Mouse (Mus musculus) testis, adult 2 months (tissue): ENCODE measurements around the gene Fxyd1. TPM values are rescaled to one million over a fixed set of nuclear protein-coding genes. Genes with fewer than 3 reads are reported as not detected.

Experiments used
- H3K27ac ChIP-seq: fragments of 200-500 bp; 2 replicates; pipeline ENCODE4 v1.5.1; 2012; ENCODE audit warnings: low read depth, low read length; ENCODE audit not compliant: control insufficient read depth, insufficient read depth
- H3K27me3 ChIP-seq: fragments of 200-500 bp; 2 replicates; pipeline ENCODE4 v1.6.1; 2012; ENCODE audit warnings: mild to moderate bottlenecking, low read length, moderate library complexity; ENCODE audit not compliant: control insufficient read depth, insufficient read depth
- H3K36me3 ChIP-seq: fragments of 200-500 bp; 2 replicates; pipeline ENCODE4 v1.6.1; 2012; ENCODE audit warnings: mild to moderate bottlenecking, low read length; ENCODE audit not compliant: control insufficient read depth, insufficient read depth
- H3K4me1 ChIP-seq: fragments of 200-500 bp; 2 replicates; pipeline ENCODE4 v1.6.1; 2012; ENCODE audit warnings: low read length; ENCODE audit not compliant: control insufficient read depth, insufficient read depth
- H3K4me3 ChIP-seq: fragments of 200-500 bp; 2 replicates; pipeline ENCODE4 v1.5.1; 2012; ENCODE audit warnings: low read depth, mild to moderate bottlenecking, low read length, moderate library complexity, mixed read lengths; ENCODE audit not compliant: control insufficient read depth
- CTCF ChIP-seq: fragments of 200-500 bp; IDR thresholded peaks from 2 replicates; pipeline ENCODE4 v1.5.1; 2012; ENCODE audit warnings: low read depth, mild to moderate bottlenecking, inconsistent platforms, low read length, moderate library complexity; ENCODE audit not compliant: control insufficient read depth, insufficient read depth, insufficient replicate concordance
- POLR2A ChIP-seq: fragments of 200-500 bp; IDR thresholded peaks from 2 replicates; pipeline ENCODE4 v1.6.1; 2012; ENCODE audit warnings: low read depth, mild to moderate bottlenecking, inconsistent platforms, low read length, moderate library complexity; ENCODE audit not compliant: control insufficient read depth
- polyA plus RNA-seq: library from polyadenylated mRNA; depleted of rRNA; stranded (reverse); fragments of >200 nt; gene quantifications from 2 replicates; pipeline ENCODE4 v1.2.3, GENCODE M21; 2012

The Fxyd1 gene
- polyA plus RNA-seq, 1 experiment: 94.7 TPM

DNA sequence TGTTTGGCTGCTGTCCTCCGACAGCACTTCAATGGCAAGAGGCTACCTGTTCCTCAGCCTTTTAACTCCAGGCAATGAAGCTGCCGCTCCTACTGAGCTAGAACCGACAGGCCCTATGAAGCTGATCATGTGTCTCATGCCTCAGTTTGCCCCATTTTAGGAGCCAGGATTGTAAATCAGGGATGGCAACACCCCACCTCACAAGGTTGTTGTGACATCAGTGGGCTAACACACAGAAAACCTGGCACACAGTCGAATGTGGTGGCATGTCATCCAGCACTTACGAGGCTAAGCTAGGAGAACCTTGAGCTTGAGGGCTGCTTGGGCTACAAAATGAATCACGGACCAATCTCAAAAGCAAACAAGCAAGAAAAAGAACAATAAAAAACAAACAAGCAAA lies 1.2 kb upstream of the Fxyd1 start:
- H3K27ac ChIP-seq: peak overlapping the region; percentile 63; the same call in 1 of the 2 replicates
- no peaks in the 10 kb centered on the region for H3K36me3 ChIP-seq
- H3K4me1 ChIP-seq: peaks cover 8% of the 10 kb centered on the region
- H3K4me3 ChIP-seq: no peak overlapping the region
- no peak for TF ChIP-seq POLR2A
- no peak for TF ChIP-seq CTCF
- H3K27me3 ChIP-seq: no peaks in the 10 kb centered on the region

DNA sequence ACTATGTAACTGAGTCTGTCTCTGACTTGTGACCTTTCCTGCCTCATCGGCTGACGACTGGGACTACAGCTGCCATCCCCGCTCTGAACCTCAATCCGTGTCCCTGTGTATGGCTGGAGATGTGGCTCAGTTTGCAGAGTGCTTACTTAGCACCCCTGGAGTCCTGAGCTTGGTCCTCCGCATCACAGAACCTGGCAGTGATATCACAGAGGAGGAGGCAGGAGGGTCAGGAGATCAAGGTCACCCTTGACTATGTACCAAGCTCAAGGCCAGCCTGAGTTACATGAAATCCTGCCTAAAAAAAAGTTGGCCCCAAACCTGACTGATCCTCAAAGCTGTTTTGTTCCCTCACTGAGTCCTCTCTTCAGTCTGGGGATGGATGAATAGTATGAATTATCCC lies 731 bp upstream of the Fxyd1 start:
- Histone ChIP-seq H3K4me1 (peaks cover 9% of the 10 kb centered on the region), H3K4me3 (no peak overlapping the region), H3K27ac (peak overlapping the region; percentile 63), H3K36me3 (no peaks in the 10 kb centered on the region), H3K27me3 (no peaks in the 10 kb centered on the region)
- TF ChIP-seq CTCF (no peak), POLR2A (no peak)

DNA sequence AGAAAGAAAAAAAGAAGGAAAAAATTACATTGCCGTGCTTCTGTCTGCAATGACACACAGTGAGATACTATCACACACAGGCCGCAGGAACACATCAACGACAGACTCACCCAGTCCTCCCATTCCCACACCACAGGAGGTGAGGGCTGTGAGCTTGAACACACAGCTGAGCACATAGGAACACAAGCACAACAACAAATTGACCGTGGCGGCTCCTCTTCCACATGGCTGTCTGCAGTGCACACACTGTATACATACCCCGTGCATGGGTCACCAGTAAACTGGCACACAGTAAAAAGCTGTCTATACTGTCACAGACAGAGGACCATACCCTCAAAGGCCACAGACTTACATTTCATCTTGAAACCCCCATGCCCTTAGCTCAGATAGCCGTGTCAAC lies 551 bp downstream of the Fxyd1 start:
- TF ChIP-seq POLR2A (no peak), CTCF (no peak)
- H3K27ac ChIP-seq: peak overlapping the region; percentile 63
- peaks cover 9% of the 10 kb centered on the region for H3K4me1 ChIP-seq
- no peaks in the 10 kb centered on the region for H3K36me3 ChIP-seq
- H3K27me3 ChIP-seq: no peaks in the 10 kb centered on the region
- H3K4me3 ChIP-seq: no peak overlapping the region

DNA sequence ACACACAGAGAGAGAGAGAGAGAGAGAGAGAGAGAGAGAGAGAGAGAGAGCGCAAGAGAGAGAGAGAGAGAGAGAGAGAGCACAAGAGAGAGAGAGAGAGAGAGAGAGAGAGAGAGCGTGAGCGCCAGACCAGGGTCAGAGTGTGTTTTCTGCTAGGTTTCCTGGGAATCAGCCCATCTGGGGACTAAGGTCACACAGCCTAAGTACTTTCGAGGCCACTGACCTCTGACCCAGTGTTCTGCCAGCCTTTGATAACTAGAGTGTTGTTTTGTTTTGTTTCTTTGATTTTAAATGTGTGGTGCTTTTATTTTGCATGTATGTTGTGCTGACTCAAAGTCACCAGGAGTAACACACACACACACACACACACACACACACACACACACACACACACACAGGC lies 1.1 kb downstream of the Fxyd1 start:
- Histone ChIP-seq H3K36me3 (no peaks in the 10 kb centered on the region), H3K4me3 (no peak overlapping the region), H3K27ac (no peak overlapping the region), H3K4me1 (peaks cover 13% of the 10 kb centered on the region), H3K27me3 (no peaks in the 10 kb centered on the region)
- no peak for TF ChIP-seq POLR2A
- TF ChIP-seq CTCF: no peak

DNA sequence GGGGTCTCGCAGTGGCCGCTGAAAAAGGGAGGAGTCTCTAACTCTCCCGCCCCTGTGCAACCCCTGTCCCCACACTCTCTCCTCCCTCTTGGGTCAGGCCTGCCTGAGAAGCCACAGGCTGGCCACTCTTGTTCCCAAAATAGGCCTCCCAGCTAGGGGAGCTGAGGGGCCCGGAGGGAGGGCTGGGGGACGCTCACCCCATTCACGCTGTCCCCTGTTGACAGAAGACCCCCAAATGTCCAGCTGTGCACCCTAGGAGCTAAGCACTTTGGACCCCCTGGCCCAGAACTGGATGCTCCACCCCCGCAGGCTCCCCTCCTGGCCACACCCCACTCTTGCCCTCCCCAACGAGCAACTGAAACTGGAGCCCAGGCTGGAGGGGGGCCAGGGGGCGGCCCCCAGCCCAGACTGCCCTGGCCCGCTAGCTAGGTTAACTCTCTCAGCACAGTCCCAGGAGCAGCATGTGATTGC lies 1.6 kb downstream of the Fxyd1 start:
- peak overlapping the region; percentile 86 for H3K27ac ChIP-seq

DNA sequence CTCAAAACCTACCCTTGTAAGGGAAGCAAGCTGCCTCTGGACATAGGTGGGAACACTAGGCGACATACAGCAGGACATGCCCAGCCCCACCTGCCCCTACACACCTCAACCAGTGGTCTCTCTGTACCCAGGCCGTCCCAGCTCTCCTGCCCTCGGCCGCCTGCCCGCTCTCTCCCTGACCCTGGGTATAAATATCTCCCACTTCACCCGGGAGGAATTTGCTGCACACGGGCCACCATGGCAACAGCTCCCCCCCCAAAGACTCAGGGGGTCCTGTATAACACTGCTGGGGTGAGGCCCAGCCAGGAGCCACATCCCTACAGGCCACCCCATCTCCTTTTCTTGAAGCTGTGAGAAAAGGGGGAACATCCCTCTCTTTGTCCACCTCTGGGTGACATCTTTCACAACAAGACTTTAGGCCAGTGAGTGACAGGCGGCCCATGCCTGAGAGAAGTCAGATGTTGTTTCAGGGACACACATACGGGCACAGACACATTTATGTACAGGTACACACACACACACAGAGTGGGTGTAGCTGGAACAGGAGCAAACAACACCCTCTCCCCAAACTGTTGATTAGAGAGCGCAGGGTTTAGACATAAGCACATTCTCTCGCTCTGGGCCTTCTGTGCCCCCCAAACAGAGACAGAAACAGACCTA lies 2.2 kb downstream of the Fxyd1 start:
- peak overlapping the region; percentile 86 for H3K27ac ChIP-seq
- H3K4me1 ChIP-seq: peaks cover 14% of the 10 kb centered on the region
- TF ChIP-seq POLR2A (no peak), CTCF (no peak)
- peak overlapping the region; percentile 46 for H3K4me3 ChIP-seq
- H3K36me3 ChIP-seq: no peaks in the 10 kb centered on the region
- no peaks in the 10 kb centered on the region; the same call in 1 of the 2 replicates for H3K27me3 ChIP-seq

More for the DNA sequence above, 1.6 kb downstream of the Fxyd1 start:
- no peaks in the 10 kb centered on the region; the same call in 1 of the 2 replicates for H3K27me3 ChIP-seq
- TF ChIP-seq CTCF: no peak
- no peak for TF ChIP-seq POLR2A
- no peaks in the 10 kb centered on the region for H3K36me3 ChIP-seq
- peaks cover 14% of the 10 kb centered on the region for H3K4me1 ChIP-seq
- H3K4me3 ChIP-seq: peak overlapping the region; percentile 46

DNA sequence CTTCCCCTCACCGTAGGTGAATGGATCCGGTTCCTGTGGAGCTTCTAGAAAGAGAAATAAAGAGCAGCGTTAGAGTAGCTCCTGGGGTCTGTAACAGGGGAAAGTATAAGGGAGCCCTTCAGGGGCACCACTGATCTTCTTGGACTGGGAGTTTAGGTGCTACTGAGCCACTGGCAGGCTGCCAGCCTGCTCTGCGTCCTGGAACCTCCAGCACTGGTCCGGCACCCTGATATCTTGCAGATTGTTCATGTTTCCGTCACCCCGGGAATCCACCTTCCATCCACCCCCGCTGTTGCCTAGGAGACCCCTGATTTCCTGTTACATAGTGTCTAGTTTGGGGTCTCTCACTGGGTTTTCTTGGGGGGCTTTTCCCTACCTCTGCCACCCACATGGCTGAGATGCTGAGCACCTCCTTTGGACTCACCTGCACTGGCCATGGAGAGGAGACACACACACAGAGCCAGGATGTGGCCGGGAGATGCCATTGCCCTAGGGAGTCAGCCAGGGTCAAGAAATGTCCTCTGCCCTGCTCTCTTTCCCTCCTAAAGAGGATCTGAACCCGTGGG lies 3.0 kb downstream of the Fxyd1 start:
- Histone ChIP-seq H3K27ac (peak overlapping the region; percentile 18), H3K4me1 (peaks cover 11% of the 10 kb centered on the region), H3K4me3 (peak overlapping the region; percentile 46), H3K27me3 (no peaks in the 10 kb centered on the region; the same call in 1 of the 2 replicates), H3K36me3 (no peaks in the 10 kb centered on the region)
- no peak for TF ChIP-seq CTCF
- no peak for TF ChIP-seq POLR2A
